Mouse (Mus musculus) testis, postnatal 14 days (tissue): ENCODE measurements around the gene Tnnc1.

ENCODE experiments used
- DNase-seq: peaks from one replicate; pipeline ENCODE4 v3.0.0; 2021; ENCODE audit warnings: low spot score

Tnnc1 gene

DNA sequence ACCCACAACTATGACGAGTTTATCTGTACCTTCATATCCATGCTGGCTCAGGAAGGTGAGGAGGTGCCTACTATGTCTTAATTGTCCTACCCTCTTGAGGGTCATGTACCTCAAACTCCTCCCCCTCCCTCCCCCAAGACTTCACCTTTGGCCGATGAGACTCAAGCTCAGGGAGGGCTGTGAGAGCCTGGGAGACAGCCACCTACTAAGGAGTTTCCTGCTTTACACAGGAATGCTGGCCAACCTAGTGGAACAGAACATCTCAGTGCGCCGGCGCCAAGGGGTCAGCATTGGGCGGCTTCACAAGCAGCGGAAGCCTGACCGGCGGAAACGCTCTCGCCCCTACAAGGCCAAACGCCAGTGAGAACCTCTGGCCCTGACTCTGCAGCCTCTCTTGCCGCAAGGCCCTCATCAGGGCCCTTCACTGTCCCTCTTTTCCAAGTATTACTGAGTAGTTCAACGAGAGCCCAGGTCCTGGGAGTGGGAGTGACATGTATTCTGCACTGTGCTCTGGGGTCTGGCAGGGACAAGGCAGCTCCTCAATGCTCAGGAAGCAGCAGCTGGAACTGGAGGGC, 50.5 kb downstream of the Tnnc1 start:
- DNase-seq: no peak

DNA sequence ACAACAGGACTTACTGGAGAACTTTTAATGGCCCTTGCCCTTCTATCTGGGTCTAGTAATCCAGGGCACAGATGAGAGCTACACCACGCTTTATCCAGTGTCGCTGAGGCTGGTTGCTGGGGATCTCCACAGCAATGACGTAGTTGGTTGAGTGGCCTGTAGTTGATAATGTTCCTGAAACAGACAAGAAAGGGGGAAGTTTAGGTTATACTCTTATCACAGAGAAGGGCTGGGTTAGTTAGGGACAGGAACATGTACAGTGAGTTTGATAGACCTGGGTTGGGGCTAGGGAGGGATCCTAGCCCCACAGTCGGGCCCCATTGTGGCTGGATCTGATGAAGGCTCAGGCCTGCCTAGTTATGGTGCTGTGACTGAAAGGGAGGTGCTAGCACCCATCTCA, 52.3 kb downstream of the Tnnc1 start:
- DNase-seq: no peak

DNA sequence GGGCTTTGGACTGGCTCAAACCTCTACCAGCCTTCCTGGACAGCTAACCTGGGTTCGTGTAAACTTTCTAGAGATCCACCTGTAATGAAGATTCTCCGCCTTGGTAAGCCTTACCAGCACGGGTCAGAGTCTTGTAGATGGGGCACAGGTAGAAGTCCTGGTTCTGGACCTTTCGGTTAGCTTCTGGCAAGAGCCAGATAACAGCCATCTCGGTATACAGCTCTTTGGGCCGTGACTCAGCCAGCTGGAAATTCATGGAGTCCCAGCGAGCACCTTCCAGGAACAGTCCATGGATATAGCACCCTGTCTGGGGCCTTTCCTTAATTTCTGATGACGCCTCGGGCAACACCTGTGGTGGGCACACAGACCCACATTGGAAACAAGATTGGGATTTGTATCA, 52.8 kb downstream of the Tnnc1 start:
- DNase-seq: no peak
